Mouse (Mus musculus) stomach, embryonic 15.5 days (tissue): ENCODE data around the gene B230219D22Rik. TPM values are rescaled to one million over a fixed set of nuclear protein-coding genes. Genes with fewer than 3 reads are reported as not detected.
"Not testable (repeated sequence)": the region's sequence is repeated elsewhere in the genome, so short reads cannot be mapped to it uniquely, and the experiment has no call there.

ENCODE experiments used
- ATAC-seq: fragments of 200-750 bp; cut with Nextera tagmentation; 2 replicates; pipeline ENCODE4 v1.8.0; 2017; ENCODE audit warnings: low read depth, moderate number of reproducible peaks, moderate TSS enrichment; ENCODE audit not compliant: insufficient read depth, low FRiP score
- H3K27ac ChIP-seq: fragments of 300-500 bp; sonication (generic); 2 replicates; pipeline ENCODE4 v1.5.1; 2015; ENCODE audit warnings: mild to moderate bottlenecking, inconsistent platforms
- H3K27me3 ChIP-seq: fragments of 300-500 bp; sonication (generic); replicated peaks from 2 replicates; pipeline ENCODE4 v1.6.1; 2015; ENCODE audit warnings: inconsistent platforms
- H3K36me3 ChIP-seq: fragments of 300-500 bp; sonication (generic); 2 replicates; pipeline ENCODE4 v1.6.1; 2015; ENCODE audit warnings: inconsistent platforms
- H3K4me1 ChIP-seq: fragments of 300-500 bp; sonication (generic); 2 replicates; pipeline ENCODE4 v1.6.1; 2015; ENCODE audit warnings: inconsistent platforms
- H3K4me2 ChIP-seq: fragments of 300-500 bp; sonication (generic); 2 replicates; pipeline ENCODE4 v1.6.1; 2015; ENCODE audit warnings: mild to moderate bottlenecking, inconsistent platforms
- H3K4me3 ChIP-seq: fragments of 300-500 bp; sonication (generic); replicated peaks from 2 replicates; pipeline ENCODE4 v1.5.1; 2015; ENCODE audit warnings: inconsistent platforms
- H3K9ac ChIP-seq: fragments of 300-500 bp; sonication (generic); 2 replicates; pipeline ENCODE4 v1.6.1; 2015; ENCODE audit warnings: inconsistent platforms
- H3K9me3 ChIP-seq: fragments of 300-500 bp; sonication (generic); 2 replicates; pipeline ENCODE4 v1.6.1; 2016; ENCODE audit warnings: inconsistent platforms
- WGBS: fragments of 180-500 bp; shearing (Covaris S2); methylation state at CpG from one replicate; pipeline ENCODE4 v1.1.7; 2015; 5-methylcytosine and 5-hydroxymethylcytosine counted together
- polyA plus RNA-seq: library from polyadenylated mRNA; unstranded; fragments of >200 nt; fragmentation: Nextera tagmentation; extraction: Ambion mirVana; gene quantifications from 2 replicates; pipeline ENCODE4 v1.2.1, GENCODE M21; 2015

Gene B230219D22Rik
- polyA plus RNA-seq, 1 experiment from 2014 or later, result 57.5 TPM

DNA sequence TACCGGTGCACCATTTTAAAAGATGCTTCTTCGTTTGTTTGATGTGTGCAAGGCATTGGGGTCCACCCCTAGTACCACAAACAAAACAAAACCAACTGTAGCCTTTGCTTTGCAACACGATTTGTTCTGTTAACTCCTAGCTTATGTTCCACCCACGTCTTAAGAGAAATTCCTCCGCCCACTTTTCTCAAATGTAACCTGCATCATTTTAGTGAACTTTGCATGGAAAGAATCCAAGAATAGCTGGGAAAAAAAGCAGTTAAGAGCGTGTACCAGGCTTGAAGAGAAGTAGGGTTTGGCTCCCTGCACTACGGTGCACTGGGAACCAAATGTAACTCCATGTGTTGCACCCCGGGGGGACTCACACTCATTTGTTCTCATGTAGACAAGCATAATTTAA is 1.2 kb downstream of the B230219D22Rik start:
- Histone ChIP-seq H3K4me2 (peak overlapping the region; percentile 71), H3K9me3 (no peaks in the 10 kb centered on the region), H3K4me1 (peaks cover 14% of the 10 kb centered on the region), H3K27ac (no peak overlapping the region; the same call in 1 of the 2 replicates), H3K27me3 (no peaks in the 10 kb centered on the region), H3K9ac (peak overlapping the region; percentile 100), H3K4me3 (peak overlapping the region; percentile 100), H3K36me3 (peaks cover 6% of the 10 kb centered on the region)
- 7% methylated on average over 8 of the region's 8 CpGs for WGBS
- ATAC-seq, result no peak

DNA sequence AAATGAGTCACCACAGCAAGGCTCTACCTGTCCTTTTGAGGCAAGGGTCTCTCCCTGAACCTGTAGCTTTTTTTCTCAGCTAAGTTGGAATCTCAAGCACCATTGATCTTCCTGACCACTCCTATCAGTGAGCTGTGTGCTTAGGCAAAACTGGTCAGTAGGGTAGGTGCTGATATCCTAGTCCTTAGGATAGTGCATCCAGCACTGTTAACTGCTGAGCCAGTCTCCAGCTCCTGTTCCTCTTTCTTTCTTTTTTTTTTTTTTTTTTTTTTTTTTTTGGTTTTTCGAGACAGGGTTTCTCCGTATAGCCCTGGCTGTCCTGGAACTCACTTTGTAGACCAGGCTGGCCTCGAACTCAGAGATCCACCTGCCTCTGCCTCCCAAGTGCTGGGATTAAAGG is 3.1 kb downstream of the B230219D22Rik start:
- Histone ChIP-seq H3K4me1 (peaks cover 14% of the 10 kb centered on the region), H3K36me3 (peaks cover 16% of the 10 kb centered on the region)
- H3K27ac ChIP-seq, H3K9me3 ChIP-seq, H3K4me3 ChIP-seq, H3K4me2 ChIP-seq, H3K9ac ChIP-seq, H3K27me3 ChIP-seq, ATAC-seq: not testable (repeated sequence)
- 75% methylated on average over 2 of the region's 3 CpGs for WGBS

DNA sequence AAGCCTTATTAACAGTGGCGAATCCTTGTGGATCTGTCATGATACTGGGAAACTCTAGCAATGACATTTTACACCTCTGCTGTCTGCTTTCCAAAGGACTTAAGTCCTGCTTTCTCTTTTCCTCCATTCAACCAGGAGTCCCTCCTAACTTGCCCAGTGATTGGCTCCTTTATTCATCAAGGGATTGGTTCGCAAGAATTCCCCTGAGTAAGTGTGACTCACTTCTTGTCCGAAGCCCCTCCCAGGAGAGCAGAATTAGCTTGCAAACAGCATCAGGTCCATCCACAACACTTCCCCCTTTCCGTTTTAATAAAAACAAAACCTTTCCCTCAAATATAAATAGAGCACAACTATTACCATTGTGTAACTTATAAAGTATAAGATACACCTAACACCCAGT is 11.4 kb downstream of the B230219D22Rik start:
- ATAC-seq, result no peak
- H3K4me2 ChIP-seq, result no peak overlapping the region
- peaks cover 31% of the 10 kb centered on the region for H3K36me3 ChIP-seq

DNA sequence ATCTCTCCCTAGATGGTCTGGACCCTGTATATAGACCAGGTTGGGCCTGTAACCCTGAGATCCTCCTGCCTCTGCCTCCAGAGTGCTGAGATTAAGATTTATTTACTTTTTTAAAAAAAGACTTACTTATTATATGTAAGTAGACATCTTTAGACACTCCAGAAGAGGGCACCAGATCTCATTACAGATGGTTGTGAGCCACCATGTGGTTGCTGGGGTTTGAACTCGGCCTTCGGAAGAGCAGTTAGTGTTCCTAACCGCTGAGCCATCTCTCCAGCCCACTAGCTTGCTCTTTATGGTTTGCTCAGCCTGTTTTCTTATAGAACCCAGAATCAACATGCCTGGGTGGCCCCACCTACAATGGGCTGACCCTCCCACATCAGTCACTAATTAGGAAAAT is 19.9 kb downstream of the B230219D22Rik start:
- no peaks in the 10 kb centered on the region for H3K36me3 ChIP-seq
- ATAC-seq, result no peak
- no peak overlapping the region for H3K4me2 ChIP-seq
- no peaks in the 10 kb centered on the region for H3K27me3 ChIP-seq
- no peak overlapping the region for H3K27ac ChIP-seq
- WGBS, result 92% methylated on average over 3 of the region's 3 CpGs
- H3K4me1 ChIP-seq, result peaks cover 4% of the 10 kb centered on the region; the same call in 1 of the 2 replicates
- H3K4me3 ChIP-seq, result no peak overlapping the region
- no peak overlapping the region for H3K9ac ChIP-seq
- H3K9me3 ChIP-seq, result no peaks in the 10 kb centered on the region

More for the DNA sequence above, 11.4 kb downstream of the B230219D22Rik start:
- Histone ChIP-seq H3K9ac (no peak overlapping the region), H3K27me3 (no peaks in the 10 kb centered on the region), H3K9me3 (no peaks in the 10 kb centered on the region), H3K27ac (no peak overlapping the region), H3K4me1 (no peaks in the 10 kb centered on the region), H3K4me3 (no peak overlapping the region)
- WGBS, result 85% methylated on average over 4 of the region's 4 CpGs

DNA sequence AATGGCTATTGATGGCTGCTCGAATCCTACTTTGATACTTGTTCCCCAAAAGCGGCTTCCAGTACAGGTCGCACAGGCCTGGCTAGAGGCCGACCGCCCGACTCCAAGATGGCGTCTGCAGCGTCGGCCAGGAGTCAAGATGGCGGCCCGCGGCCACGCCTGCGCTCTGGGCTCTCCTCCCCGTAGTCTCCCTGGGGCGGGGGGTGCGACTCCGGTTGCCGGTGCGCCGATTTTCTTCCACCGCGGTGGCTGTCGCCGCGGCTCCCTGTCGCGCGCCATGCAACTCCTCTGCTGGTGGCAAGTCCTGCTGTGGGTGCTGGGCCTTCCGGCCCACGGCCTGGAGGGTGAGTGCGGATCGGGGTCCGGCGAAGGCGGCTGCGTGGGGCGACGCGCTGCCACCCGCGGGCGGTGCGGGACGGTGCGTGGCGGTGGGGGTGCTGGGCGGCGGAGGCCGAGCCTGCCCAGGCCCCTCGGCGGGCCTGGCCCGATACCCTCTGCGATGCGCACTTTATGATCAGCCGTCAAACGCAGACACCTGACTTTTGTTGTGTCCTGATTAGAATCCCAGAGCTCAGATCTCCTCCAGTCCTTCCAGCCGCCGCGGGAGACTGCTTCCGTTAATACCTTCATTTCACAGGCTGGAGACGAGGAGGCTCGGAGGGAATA is 21.7 kb downstream of the B230219D22Rik start, which contains the start of gene Txndc15:
TSS of gene Txndc15 (plus strand) at position 150 of the 666 bp plus-strand sequence.
- Histone ChIP-seq H3K27ac (peak within 1 kb of the TSS; percentile 85), H3K27me3 (no peaks in the 10 kb centered on the region), H3K9me3 (no peaks in the 10 kb centered on the region), H3K4me3 (peak within 1 kb of the TSS; percentile 95), H3K4me2 (peak within 1 kb of the TSS; percentile 54), H3K4me1 (peaks cover 4% of the 10 kb centered on the region; the same call in 1 of the 2 replicates), H3K36me3 (peaks cover 1% of the 10 kb centered on the region), H3K9ac (peak within 1 kb of the TSS; percentile 95)
- peak; percentile 90 for ATAC-seq
- WGBS, result under 1% methylated on average over 63 of the region's 63 CpGs

DNA sequence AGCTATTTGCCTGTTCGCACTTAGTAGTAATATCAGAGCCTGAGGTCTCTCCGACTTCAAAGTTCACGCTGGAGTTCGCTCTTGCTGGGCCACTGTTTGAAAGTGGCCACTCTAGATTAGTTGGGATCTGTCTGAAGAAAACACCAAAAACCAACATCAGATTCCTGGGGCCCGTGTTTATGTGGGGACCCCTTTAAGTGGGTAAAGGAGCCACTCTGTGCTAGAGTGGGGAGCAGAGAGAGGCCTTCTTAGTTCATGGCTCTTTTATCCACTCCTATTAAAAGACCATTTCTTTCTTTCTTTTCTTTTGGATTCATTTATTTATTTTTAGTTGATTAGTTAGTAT is 22.2 kb downstream of the B230219D22Rik start:
- H3K36me3 ChIP-seq, result peaks cover 6% of the 10 kb centered on the region
- peak overlapping the region; percentile 95 for H3K9ac ChIP-seq
- peak overlapping the region; percentile 95 for H3K4me3 ChIP-seq
- 7% methylated on average over 5 of the region's 5 CpGs for WGBS
- no peaks in the 10 kb centered on the region for H3K27me3 ChIP-seq
- H3K4me2 ChIP-seq, result peak overlapping the region; percentile 54
- H3K9me3 ChIP-seq, result no peaks in the 10 kb centered on the region
- no peak for ATAC-seq
- peaks cover 4% of the 10 kb centered on the region; the same call in 1 of the 2 replicates for H3K4me1 ChIP-seq
- H3K27ac ChIP-seq, result peak overlapping the region; percentile 85

DNA sequence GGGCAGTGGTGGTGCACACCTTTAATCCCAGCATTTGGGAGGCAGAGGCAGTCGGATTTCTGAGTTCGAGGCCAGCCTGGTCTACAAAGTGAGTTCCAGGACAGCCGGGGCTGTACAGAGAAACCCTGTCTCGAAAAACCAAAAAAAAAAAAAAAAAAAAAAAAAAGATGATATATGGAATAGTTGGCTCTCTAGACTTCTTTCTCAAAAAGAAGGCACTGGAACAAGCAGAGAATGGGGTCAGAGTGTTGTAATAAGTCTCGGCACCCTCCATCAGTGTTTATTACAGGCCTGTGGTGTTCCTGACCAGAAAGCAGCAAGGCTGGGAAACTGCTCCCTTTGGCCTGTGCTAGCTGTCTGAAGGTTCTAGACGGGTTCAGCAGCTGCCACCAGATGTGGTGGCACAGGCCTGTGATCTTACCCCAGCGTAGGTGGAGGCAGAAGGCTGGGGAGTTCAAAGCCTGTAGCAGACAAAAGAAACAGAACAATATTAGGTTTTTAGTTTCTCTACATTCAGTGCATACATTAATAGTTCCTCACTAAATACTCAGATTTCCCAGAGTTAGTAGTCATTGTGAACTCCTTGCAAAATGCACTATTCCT is 23.1 kb downstream of the B230219D22Rik start:
- H3K9me3 ChIP-seq, result no peaks in the 10 kb centered on the region
- no peaks in the 10 kb centered on the region for H3K27me3 ChIP-seq
- no peak overlapping the region for H3K9ac ChIP-seq
- WGBS, result 77% methylated on average over 7 of the region's 7 CpGs
- no peak for ATAC-seq
- peaks cover 4% of the 10 kb centered on the region; the same call in 1 of the 2 replicates for H3K4me1 ChIP-seq
- H3K4me3 ChIP-seq, result 0 out of 2 replicates have a peak overlapping the region, but pooled peaks have one; percentile 95
- H3K36me3 ChIP-seq, result peaks cover 10% of the 10 kb centered on the region
- no peak overlapping the region for H3K27ac ChIP-seq
- H3K4me2 ChIP-seq, result peak overlapping the region; percentile 54

DNA sequence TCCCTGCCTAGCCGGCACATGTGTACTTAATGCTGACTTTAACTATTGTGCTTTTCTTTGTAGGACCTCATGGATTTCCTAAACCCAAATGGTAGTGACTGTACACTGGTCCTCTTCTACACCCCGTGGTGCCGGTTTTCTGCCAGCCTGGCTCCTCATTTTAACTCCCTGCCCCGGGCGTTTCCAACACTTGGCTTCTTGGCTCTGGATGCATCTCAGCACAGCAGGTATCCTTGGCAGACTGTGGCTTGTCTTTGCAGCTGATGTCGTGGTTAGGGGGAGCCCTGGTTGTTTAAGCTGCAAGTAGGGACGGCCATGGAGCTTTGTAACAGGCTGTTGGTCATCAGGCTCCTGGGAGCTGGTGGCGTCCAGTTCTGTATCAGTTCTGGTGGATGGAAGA is 28.6 kb downstream of the B230219D22Rik start:
- Histone ChIP-seq H3K4me1 (no peaks in the 10 kb centered on the region), H3K27me3 (no peaks in the 10 kb centered on the region), H3K9me3 (no peaks in the 10 kb centered on the region), H3K4me2 (no peak overlapping the region), H3K9ac (no peak overlapping the region), H3K4me3 (no peak overlapping the region), H3K27ac (no peak overlapping the region), H3K36me3 (peaks cover 27% of the 10 kb centered on the region)
- ATAC-seq, result no peak
- WGBS, result 77% methylated on average over 8 of the region's 8 CpGs

DNA sequence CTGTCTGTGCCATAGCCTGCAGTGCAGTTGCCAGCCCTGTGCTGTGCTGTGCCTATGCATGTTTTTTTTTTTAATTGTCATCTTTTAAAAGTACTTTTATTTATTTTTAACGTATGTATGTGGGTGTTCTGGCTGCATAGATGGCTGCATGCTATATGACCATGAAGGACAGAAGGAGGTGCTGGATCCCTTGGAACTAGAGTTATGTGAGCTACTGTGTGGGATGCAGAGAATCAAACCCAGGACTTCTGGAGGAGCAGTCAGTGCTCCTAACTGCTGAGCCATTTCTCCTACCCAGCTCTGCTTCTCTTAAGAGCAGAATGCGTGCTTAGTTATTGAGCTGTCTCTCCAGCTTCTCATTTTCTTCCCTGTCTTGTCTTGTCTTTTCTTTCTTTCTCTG is 29.1 kb downstream of the B230219D22Rik start:
- no peak overlapping the region for H3K27ac ChIP-seq
- H3K4me3 ChIP-seq, result no peak overlapping the region
- peaks cover 27% of the 10 kb centered on the region for H3K36me3 ChIP-seq
- H3K9ac ChIP-seq, result no peak overlapping the region
- WGBS, result 83% methylated on average over 2 of the region's 2 CpGs
- H3K27me3 ChIP-seq, result no peaks in the 10 kb centered on the region
- H3K9me3 ChIP-seq, result no peaks in the 10 kb centered on the region
- no peaks in the 10 kb centered on the region for H3K4me1 ChIP-seq
- no peak for ATAC-seq
- H3K4me2 ChIP-seq, result no peak overlapping the region

DNA sequence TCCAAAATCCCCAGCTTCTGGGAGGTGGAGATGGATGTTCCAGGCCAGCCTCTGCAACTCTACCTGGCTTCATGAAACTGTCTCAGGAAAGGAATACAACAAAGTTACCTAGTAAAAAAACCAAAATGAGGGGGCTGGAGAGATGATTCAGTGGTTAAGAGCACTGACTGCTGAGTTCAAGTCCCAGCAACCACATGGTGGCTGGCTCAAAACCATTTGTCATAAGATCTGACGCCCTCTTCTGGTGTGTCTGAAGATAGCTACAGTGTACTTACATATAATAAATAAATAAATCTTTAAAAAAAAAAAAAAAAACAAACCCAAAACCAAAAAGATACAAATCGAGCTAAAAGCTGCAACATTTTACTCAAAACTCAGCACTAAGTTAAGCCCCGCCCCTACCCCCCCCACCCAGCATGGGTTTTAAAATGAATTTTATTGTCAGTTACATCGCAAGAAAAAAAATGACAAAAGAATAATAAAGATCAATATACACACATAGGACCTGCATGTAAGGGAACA is 33.7 kb downstream of the B230219D22Rik start:
- no peaks in the 10 kb centered on the region for H3K27me3 ChIP-seq
- WGBS, result 2% methylated on average over 4 of the region's 4 CpGs

DNA sequence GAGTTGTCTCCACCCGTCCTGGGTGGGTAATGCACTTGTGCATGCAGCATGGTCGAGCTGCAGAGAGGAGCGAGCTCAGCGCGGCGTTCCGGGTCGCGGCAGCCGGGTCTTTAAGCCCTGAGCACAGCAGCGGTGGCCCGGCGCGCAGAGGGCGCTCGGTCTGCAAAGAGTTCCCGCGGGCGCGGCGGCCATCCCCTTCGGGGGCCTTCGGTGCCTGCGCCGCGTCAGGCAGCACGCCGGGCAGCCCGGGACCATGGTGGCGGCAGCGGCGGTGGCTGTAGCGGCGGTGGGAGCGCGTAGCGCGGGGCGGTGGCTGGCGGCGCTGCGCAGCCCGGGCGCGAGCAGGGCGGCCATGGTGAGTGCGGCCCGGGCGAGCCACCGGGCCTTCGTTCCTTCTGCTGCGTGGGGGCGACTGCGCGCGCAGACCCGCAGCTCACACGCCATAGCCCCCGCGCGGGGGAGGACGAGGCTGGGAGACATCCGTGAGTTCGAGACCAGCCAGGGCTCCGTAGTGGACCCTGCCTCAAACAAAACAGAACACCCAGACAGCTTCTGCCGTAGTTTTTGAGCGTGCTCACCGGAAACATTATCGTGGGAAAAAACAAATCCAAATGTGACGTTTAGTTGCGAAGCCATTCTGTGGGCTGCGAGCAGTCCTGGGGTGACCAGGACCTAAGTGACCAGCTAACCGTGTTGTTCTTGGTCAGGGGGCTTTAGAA is 34.4 kb downstream of the B230219D22Rik start, which contains the start of gene Pcbd2:
TSS of gene Pcbd2 (plus strand) at position 249 of the 719 bp plus-strand sequence.
- Histone ChIP-seq H3K9ac (peak within 1 kb of the TSS; percentile 73), H3K4me3 (peak within 1 kb of the TSS; percentile 68), H3K4me1 (no peaks in the 10 kb centered on the region), H3K27ac (peak within 1 kb of the TSS; percentile 99), H3K9me3 (no peaks in the 10 kb centered on the region), H3K4me2 (peak within 1 kb of the TSS; percentile 73), H3K36me3 (peaks cover 8% of the 10 kb centered on the region; the same call in 1 of the 2 replicates), H3K27me3 (no peaks in the 10 kb centered on the region)
- ATAC-seq, result peak; percentile 91
- under 1% methylated on average over 53 of the region's 73 CpGs for WGBS

More for the DNA sequence above, 33.7 kb downstream of the B230219D22Rik start:
- Histone ChIP-seq H3K4me2 (peak overlapping the region; percentile 73), H3K9ac (peak overlapping the region; percentile 73), H3K9me3 (no peaks in the 10 kb centered on the region), H3K36me3 (peaks cover 10% of the 10 kb centered on the region; the same call in 1 of the 2 replicates), H3K4me1 (no peaks in the 10 kb centered on the region), H3K4me3 (peak overlapping the region; percentile 68), H3K27ac (peak overlapping the region; percentile 99)
- ATAC-seq, result no peak
